Mouse (Mus musculus): ENCODE data around the gene Poldip3. TPM values are rescaled to one million over a fixed set of nuclear protein-coding genes. Genes with fewer than 3 reads are reported as not detected.

Poldip3 gene
- 100 to 1,000 TPM; 168 to 222 TPM for polyA plus RNA-seq (2017; shearing (Covaris generic))

- peak; percentile 86 for ATAC-seq
Measured at GRCm38 (mm10) chr15:83149196-83150072, at the start of gene Poldip3. Gene Poldip3, minus strand, starts transcription at chr15:83149384.

- ATAC-seq, result no peak
Measured at GRCm38 (mm10) chr15:83193413-83193812, 44.2 kb upstream of the Poldip3 start.

GRCm38 (mm10) chr15:83182351-83182750, 33.2 kb upstream of the Poldip3 start:
- no peak for ATAC-seq

- no peak for ATAC-seq
Measured at GRCm38 (mm10) chr15:83181800-83182330, 32.7 kb upstream of the Poldip3 start.

GRCm38 (mm10) chr15:83180004-83180403, 30.8 kb upstream of the Poldip3 start:
- no peak for ATAC-seq

GRCm38 (mm10) chr15:83176653-83177052, 27.5 kb upstream of the Poldip3 start:
- no peak for ATAC-seq

GRCm38 (mm10) chr15:83173914-83174884, 25.0 kb upstream of the Poldip3 start:
- no peak for ATAC-seq

GRCm38 (mm10) chr15:83172492-83173429, 23.6 kb upstream of the Poldip3 start, which contains the start of gene Cyb5r3:
Gene Cyb5r3, minus strand, starts transcription at chr15:83172592.
- ATAC-seq, result peak; percentile 28

- ATAC-seq, result peak; percentile 96
Measured at GRCm38 (mm10) chr15:83171712-83172481, 22.7 kb upstream of the Poldip3 start.

GRCm38 (mm10) chr15:83170956-83171659, 21.9 kb upstream of the Poldip3 start:
- no peak for ATAC-seq

GRCm38 (mm10) chr15:83169772-83170722, 20.9 kb upstream of the Poldip3 start:
- no peak for ATAC-seq

GRCm38 (mm10) chr15:83168875-83169771, 19.9 kb upstream of the Poldip3 start:
- no peak for ATAC-seq

GRCm38 (mm10) chr15:83168311-83168710, 19.1 kb upstream of the Poldip3 start:
- ATAC-seq, result no peak

GRCm38 (mm10) chr15:83167550-83168065, 18.4 kb upstream of the Poldip3 start:
- ATAC-seq, result no peak

- no peak for ATAC-seq
Measured at GRCm38 (mm10) chr15:83167126-83167525, 17.9 kb upstream of the Poldip3 start.

GRCm38 (mm10) chr15:83166642-83167041, 17.5 kb upstream of the Poldip3 start:
- ATAC-seq, result no peak

GRCm38 (mm10) chr15:83165526-83166315, 16.5 kb upstream of the Poldip3 start:
- ATAC-seq, result no peak

Data from CD4-positive, CD25-positive, alpha-beta regulatory T cell, adult 4 months (primary cell).